In the genomic region with DNA sequence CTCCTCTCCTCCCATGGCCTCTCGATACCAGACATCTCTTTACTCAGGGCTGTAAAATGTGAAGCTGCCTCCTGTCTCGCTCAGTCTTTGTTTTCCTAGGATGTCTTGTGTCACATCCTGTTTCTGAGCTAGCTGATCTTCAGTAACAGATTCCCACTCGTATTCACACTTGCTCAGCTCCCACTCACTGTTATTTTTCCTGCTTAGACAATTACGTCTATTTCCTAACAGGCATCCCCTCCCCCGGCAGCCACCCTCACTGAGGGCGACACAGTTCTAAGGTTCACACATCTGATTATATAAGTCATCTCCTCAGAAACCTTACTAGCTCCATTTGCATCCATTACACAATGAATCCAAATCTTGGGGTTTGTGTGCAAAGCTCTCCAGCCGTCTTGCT, we compare ENCODE assay signal across 22 mouse cellular contexts.
A peak's percentile ranks its signal among the peaks of the same experiment; 100 is the strongest.
DNase-seq lines count a peak whose midpoint lies in the region; ATAC-seq lines count a peak whose summit lies in the region.
"Had no signal": no experiment of that assay in that cellular context is flagged by ENCODE, and none has a peak within 500 bp of the region (broad histone marks: within the 10 kb centered on the region; RNA-seq: fewer than 3 reads in every experiment).

No protein-coding gene starts in this region.

- DNase-seq in left cerebral cortex, adult 11 months (ENCODE audit: low spot score), result peak; percentile 62
- no peak for DNase-seq in left cerebral cortex, postnatal 4 days
- peak; percentile 19 to 20 for DNase-seq in frontal cortex, postnatal 14 days (ENCODE audit: low spot score in 2 of 2)
- DNase-seq in left cerebral cortex, adult 9 months (ENCODE audit: low spot score in 2 of 2), result peak; percentile 48 to 61
- peak; percentile 32 to 70 for DNase-seq in right cerebral cortex, postnatal 36 days (ENCODE audit: low spot score in 2 of 2)
- no peak for DNase-seq in lung, postnatal 10 days
- DNase-seq: adrenal gland, adult 8-10 months; B cell, adult 2 months; cerebellum, adult 2 months; cerebellum, postnatal 36 days; embryo, embryonic 11 days; kidney, adult 9 months; kidney, postnatal 4 days; liver; spleen, adult 18-20 months; thymus, postnatal 25 days had no signal

- intact Hi-C loops in left cerebral cortex, postnatal 4 days (cut with DNase I), result no loop called here

- ATAC-seq in erythroid progenitor cell, adult 5-6 weeks (replicated peaks; ENCODE audit: low FRiP score, poor library complexity, severe bottlenecking), result no peak
- ATAC-seq: forebrain, embryonic 13.5 days; hindbrain, embryonic 16.5 days; intestine, embryonic 16.5 days; midbrain, embryonic 15.5 days; Patski had no signal

Comparison
In these comparisons a context has a peak if more than half of its experiments do, and no peak if none do; other contexts are left out.
1. DNase-seq: peak in left cerebral cortex, adult 11 months (single experiment), frontal cortex, postnatal 14 days (2 of 2), left cerebral cortex, adult 9 months (2 of 2) and right cerebral cortex, postnatal 36 days (2 of 2); none in left cerebral cortex, postnatal 4 days (single experiment) and lung, postnatal 10 days (single experiment).